Mouse (Mus musculus): ENCODE measurements around the gene Vat1. TPM values are rescaled to one million over a fixed set of nuclear protein-coding genes. Genes with fewer than 3 reads are reported as not detected.
"Not testable (repeated sequence)": the region's sequence is repeated elsewhere in the genome, so short reads cannot be mapped to it uniquely, and the experiment has no call there.

The Vat1 gene
- polyA plus RNA-seq, 1 experiment: 59.6 TPM

DNA sequence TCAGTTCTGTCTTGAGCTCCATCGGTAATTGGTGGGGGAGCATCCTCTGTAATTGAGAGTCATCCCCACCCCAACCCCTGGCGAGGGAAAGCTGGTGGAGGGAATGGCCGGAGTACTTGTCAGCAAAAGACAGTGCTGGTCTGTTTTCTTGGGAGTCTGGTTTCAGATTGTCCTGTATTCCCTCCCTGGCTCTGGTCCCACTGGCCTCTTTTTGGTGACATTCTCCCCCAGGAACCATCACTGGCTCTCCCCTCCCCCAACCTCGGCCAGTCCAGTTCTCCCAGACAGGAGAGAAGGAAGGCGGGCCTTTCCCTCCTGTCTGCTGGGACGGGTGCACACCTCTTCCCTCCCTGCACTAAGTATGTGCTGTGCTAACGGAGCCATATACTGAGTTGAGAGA is 6.3 kb upstream of the Vat1 start:
- H3K4me1 ChIP-seq (ENCODE audit: control insufficient read depth, insufficient read depth, insufficient read length): peaks cover 4% of the 10 kb centered on the region; the same call in 1 of the 2 replicates
- WGBS: 83% methylated on average over 7 of the region's 7 CpGs
- H3K36me3 ChIP-seq (ENCODE audit: control insufficient read depth, insufficient read depth, low read length): no peaks in the 10 kb centered on the region
- TF ChIP-seq POLR2A (IDR thresholded peaks at IDR 0.05; ENCODE audit: low read depth, low read length) (no peak), CTCF (IDR thresholded peaks at IDR 0.05; ENCODE audit: extremely low read depth, insufficient read depth, insufficient read length, insufficient replicate concordance) (no peak)
- DNase-seq (ENCODE audit: low read depth in 1 of 2, low spot score in 2 of 2): no peak
- H3K4me3 ChIP-seq (ENCODE audit: extremely low read depth, insufficient read depth, insufficient read length): no peak overlapping the region
- H3K27me3 ChIP-seq (ENCODE audit: control insufficient read depth, insufficient read depth, low read length): peaks cover 5% of the 10 kb centered on the region
- no peak overlapping the region for H3K27ac ChIP-seq (ENCODE audit: insufficient read depth, low read length)

GRCm38 (mm10) chr11:101471926-101472325 is 5.9 kb upstream of the Vat1 start:
- WGBS: 72% methylated on average over 3 of the region's 3 CpGs
- H3K27ac ChIP-seq (ENCODE audit: insufficient read depth, low read length): no peak overlapping the region
- no peak for DNase-seq (ENCODE audit: low read depth in 1 of 2, low spot score in 2 of 2)
- H3K36me3 ChIP-seq (ENCODE audit: control insufficient read depth, insufficient read depth, low read length): no peaks in the 10 kb centered on the region
- H3K4me3 ChIP-seq (ENCODE audit: extremely low read depth, insufficient read depth, insufficient read length): no peak overlapping the region
- no peak for TF ChIP-seq POLR2A (IDR thresholded peaks at IDR 0.05; ENCODE audit: low read depth, low read length)
- no peak for TF ChIP-seq CTCF (IDR thresholded peaks at IDR 0.05; ENCODE audit: extremely low read depth, insufficient read depth, insufficient read length, insufficient replicate concordance)
- peaks cover 5% of the 10 kb centered on the region for H3K27me3 ChIP-seq (ENCODE audit: control insufficient read depth, insufficient read depth, low read length)
- peaks cover 6% of the 10 kb centered on the region; the same call in 1 of the 2 replicates for H3K4me1 ChIP-seq (ENCODE audit: control insufficient read depth, insufficient read depth, insufficient read length)

DNA sequence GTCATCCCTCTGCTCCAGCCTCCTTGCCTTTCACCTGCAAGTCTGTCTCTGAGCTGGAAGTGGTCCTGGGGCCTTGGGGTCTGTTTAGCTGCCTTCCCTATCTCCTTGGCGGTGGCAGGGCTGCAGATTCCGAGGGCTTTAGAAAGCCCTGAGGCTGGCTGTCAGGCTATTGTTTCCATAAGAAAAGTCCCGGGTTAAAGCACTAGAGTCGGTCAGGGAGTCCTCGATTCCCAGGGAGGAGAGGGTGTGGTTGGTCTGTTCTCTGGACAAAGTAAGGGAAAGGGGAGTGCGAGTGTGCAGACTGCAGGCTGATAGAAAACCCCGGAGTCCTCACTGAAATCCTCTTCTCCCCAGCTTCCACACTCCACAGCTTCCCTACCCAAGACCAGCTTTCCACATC is 4.2 kb upstream of the Vat1 start:
- no peak overlapping the region for H3K4me3 ChIP-seq (ENCODE audit: extremely low read depth, insufficient read depth, insufficient read length)
- DNase-seq (ENCODE audit: low read depth in 1 of 2, low spot score in 2 of 2): no peak
- no peak for TF ChIP-seq CTCF (IDR thresholded peaks at IDR 0.05; ENCODE audit: extremely low read depth, insufficient read depth, insufficient read length, insufficient replicate concordance)
- H3K27me3 ChIP-seq (ENCODE audit: control insufficient read depth, insufficient read depth, low read length): peaks cover 5% of the 10 kb centered on the region
- peaks cover 6% of the 10 kb centered on the region for H3K4me1 ChIP-seq (ENCODE audit: control insufficient read depth, insufficient read depth, insufficient read length)
- 85% methylated on average over 7 of the region's 7 CpGs for WGBS
- no peaks in the 10 kb centered on the region for H3K36me3 ChIP-seq (ENCODE audit: control insufficient read depth, insufficient read depth, low read length)
- H3K27ac ChIP-seq (ENCODE audit: insufficient read depth, low read length): no peak overlapping the region

- 72% methylated on average over 4 of the region's 4 CpGs for WGBS
- H3K36me3 ChIP-seq (ENCODE audit: control insufficient read depth, insufficient read depth, low read length): no peaks in the 10 kb centered on the region
- peaks cover 5% of the 10 kb centered on the region for H3K27me3 ChIP-seq (ENCODE audit: control insufficient read depth, insufficient read depth, low read length)
- no peak for DNase-seq (ENCODE audit: low read depth in 1 of 2, low spot score in 2 of 2)
- H3K4me3 ChIP-seq (ENCODE audit: extremely low read depth, insufficient read depth, insufficient read length): no peak overlapping the region
- no peak overlapping the region for H3K27ac ChIP-seq (ENCODE audit: insufficient read depth, low read length)
- TF ChIP-seq CTCF (IDR thresholded peaks at IDR 0.05; ENCODE audit: extremely low read depth, insufficient read depth, insufficient read length, insufficient replicate concordance) (no peak), POLR2A (IDR thresholded peaks at IDR 0.05; ENCODE audit: low read depth, low read length) (no peak)
- H3K4me1 ChIP-seq (ENCODE audit: control insufficient read depth, insufficient read depth, insufficient read length): peaks cover 12% of the 10 kb centered on the region
Measured at GRCm38 (mm10) chr11:101469155-101469554, 3.1 kb upstream of the Vat1 start.

- no peak for DNase-seq (ENCODE audit: low read depth in 1 of 2, low spot score in 2 of 2)
- WGBS: 31% methylated on average over 13 of the region's 13 CpGs
- no peak for TF ChIP-seq CTCF (IDR thresholded peaks at IDR 0.05; ENCODE audit: extremely low read depth, insufficient read depth, insufficient read length, insufficient replicate concordance)
- no peak for TF ChIP-seq POLR2A (IDR thresholded peaks at IDR 0.05; ENCODE audit: low read depth, low read length)
- no peaks in the 10 kb centered on the region for H3K36me3 ChIP-seq (ENCODE audit: control insufficient read depth, insufficient read depth, low read length)
- peaks cover 5% of the 10 kb centered on the region for H3K27me3 ChIP-seq (ENCODE audit: control insufficient read depth, insufficient read depth, low read length)
- H3K4me1 ChIP-seq (ENCODE audit: control insufficient read depth, insufficient read depth, insufficient read length): peaks cover 12% of the 10 kb centered on the region
- H3K27ac ChIP-seq (ENCODE audit: insufficient read depth, low read length): no peak overlapping the region
- H3K4me3 ChIP-seq (ENCODE audit: extremely low read depth, insufficient read depth, insufficient read length): peak overlapping the region; percentile 57; the same call in 1 of the 2 replicates
Measured at GRCm38 (mm10) chr11:101468731-101469130, 2.7 kb upstream of the Vat1 start.

GRCm38 (mm10) chr11:101468263-101468688 is 2.2 kb upstream of the Vat1 start:
- TF ChIP-seq CTCF (IDR thresholded peaks at IDR 0.05; ENCODE audit: extremely low read depth, insufficient read depth, insufficient read length, insufficient replicate concordance) (no peak), POLR2A (IDR thresholded peaks at IDR 0.05; ENCODE audit: low read depth, low read length) (no peak)
- Histone ChIP-seq H3K36me3 (ENCODE audit: control insufficient read depth, insufficient read depth, low read length) (no peaks in the 10 kb centered on the region), H3K4me1 (ENCODE audit: control insufficient read depth, insufficient read depth, insufficient read length) (peaks cover 12% of the 10 kb centered on the region), H3K27me3 (ENCODE audit: control insufficient read depth, insufficient read depth, low read length) (peaks cover 5% of the 10 kb centered on the region), H3K4me3 (ENCODE audit: extremely low read depth, insufficient read depth, insufficient read length) (peak overlapping the region; percentile 57; the same call in 1 of the 2 replicates), H3K27ac (ENCODE audit: insufficient read depth, low read length) (no peak overlapping the region)
- DNase-seq (ENCODE audit: low read depth in 1 of 2, low spot score in 2 of 2): no peak
- WGBS: 3% methylated on average over 28 of the region's 31 CpGs

- no peak for TF ChIP-seq CTCF (IDR thresholded peaks at IDR 0.05; ENCODE audit: extremely low read depth, insufficient read depth, insufficient read length, insufficient replicate concordance)
- TF ChIP-seq POLR2A (IDR thresholded peaks at IDR 0.05; ENCODE audit: low read depth, low read length): no peak
- peaks cover 12% of the 10 kb centered on the region for H3K4me1 ChIP-seq (ENCODE audit: control insufficient read depth, insufficient read depth, insufficient read length)
- no peaks in the 10 kb centered on the region for H3K36me3 ChIP-seq (ENCODE audit: control insufficient read depth, insufficient read depth, low read length)
- H3K27ac ChIP-seq (ENCODE audit: insufficient read depth, low read length): no peak overlapping the region
- DNase-seq (ENCODE audit: low read depth in 1 of 2, low spot score in 2 of 2): peak in 1 of 2 experiments; percentile 42
- H3K4me3 ChIP-seq (ENCODE audit: extremely low read depth, insufficient read depth, insufficient read length): peak overlapping the region; percentile 57
- WGBS: 2% methylated on average over 54 of the region's 54 CpGs
- peaks cover 5% of the 10 kb centered on the region for H3K27me3 ChIP-seq (ENCODE audit: control insufficient read depth, insufficient read depth, low read length)
Measured at GRCm38 (mm10) chr11:101467477-101468262, 1.6 kb upstream of the Vat1 start.

GRCm38 (mm10) chr11:101466552-101466950 is 521 bp upstream of the Vat1 start:
- H3K27me3 ChIP-seq (ENCODE audit: control insufficient read depth, insufficient read depth, low read length); H3K36me3 ChIP-seq (ENCODE audit: control insufficient read depth, insufficient read depth, low read length); H3K27ac ChIP-seq (ENCODE audit: insufficient read depth, low read length); DNase-seq (ENCODE audit: low read depth in 1 of 2, low spot score in 2 of 2); H3K4me3 ChIP-seq (ENCODE audit: extremely low read depth, insufficient read depth, insufficient read length): not testable (repeated sequence)
- peaks cover 12% of the 10 kb centered on the region for H3K4me1 ChIP-seq (ENCODE audit: control insufficient read depth, insufficient read depth, insufficient read length)
- WGBS: 59% methylated on average over 5 of the region's 5 CpGs
